Mouse (Mus musculus): ENCODE results near the gene Acox1.

Acox1 gene

DNA sequence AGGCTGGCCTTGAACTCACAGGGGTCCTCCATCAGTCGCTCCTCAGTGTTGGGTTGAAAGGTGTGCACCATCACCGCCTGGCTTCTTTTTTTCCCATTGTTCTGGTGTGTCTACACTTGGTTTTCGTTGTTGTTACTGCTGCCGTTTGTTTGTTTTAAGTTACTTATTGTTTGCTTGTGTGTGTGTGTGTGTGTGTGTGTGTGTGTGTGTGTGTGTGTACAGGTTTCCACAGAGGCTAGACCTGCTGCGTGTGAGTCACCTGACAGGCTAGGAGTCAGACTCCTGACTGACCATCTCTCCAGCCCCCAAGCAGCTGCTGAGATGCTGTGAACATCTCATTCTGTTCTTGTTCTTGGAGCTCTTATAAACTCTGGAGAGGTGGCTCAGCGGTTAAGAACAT is 14.0 kb upstream of the Acox1 start:
- DNase-seq (ENCODE audit: low spot score in 2 of 2): no peak

DNA sequence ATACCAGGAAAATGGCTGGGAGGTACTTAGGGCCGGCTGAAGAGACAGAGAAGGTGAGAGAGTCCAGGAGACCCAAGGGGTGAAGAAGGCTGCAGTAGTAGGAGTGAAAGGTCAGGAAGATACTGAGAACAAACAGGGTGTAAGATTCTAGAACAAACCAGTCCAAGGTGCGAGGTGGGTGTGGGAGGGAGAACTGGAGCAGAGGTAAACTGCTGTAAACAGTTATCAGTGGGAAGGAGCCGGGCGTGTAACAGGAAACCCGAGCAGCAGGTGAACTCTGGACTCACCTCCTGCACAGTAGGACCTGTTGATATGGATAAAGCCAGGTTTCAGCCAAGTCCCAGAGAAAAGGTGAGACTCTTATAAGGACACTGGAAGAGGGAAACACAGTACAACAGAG is 11.9 kb upstream of the Acox1 start:
- DNase-seq (ENCODE audit: low spot score in 2 of 2): no peak

DNA sequence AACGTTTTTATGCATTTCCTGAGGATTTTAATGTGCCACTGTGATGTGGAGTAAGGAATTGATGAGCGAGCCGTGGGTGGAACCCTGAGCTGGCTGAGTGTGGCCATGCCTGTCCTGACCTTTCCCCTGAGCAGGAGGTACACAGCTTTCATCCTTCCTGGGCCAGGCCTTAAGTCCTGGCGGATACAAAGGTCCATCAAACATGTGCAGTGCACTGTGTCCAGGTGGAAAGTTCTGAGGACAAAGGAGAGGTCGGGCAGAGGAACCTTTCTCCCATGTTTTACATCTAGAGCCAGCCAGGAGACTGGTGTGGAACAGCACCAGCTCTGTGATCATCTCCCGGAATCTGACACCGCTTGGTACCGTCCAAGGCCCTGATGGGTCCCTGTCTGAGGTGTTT is 10.4 kb upstream of the Acox1 start:
- DNase-seq (ENCODE audit: low spot score in 2 of 2): no peak

DNA sequence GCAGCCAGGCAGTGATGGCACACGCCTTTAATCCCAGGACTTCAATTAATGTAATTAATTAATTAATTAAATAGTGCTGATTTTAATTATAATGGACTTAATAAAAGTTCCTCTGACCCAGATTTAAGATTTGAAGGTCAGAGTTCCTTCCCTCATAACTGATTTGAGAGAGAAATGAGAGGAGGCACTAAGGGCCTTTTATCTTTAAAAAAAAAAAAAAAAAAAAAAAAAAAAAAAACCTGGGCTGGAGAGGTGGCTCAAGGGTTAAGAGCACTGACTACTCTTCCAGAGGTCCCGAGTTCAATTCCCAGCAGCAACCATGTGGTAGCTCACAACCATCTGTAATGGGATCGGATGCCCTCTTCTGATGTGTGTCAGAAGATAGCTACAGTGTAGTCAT is 9.8 kb upstream of the Acox1 start:
- no peak for DNase-seq (ENCODE audit: low spot score in 2 of 2)

DNA sequence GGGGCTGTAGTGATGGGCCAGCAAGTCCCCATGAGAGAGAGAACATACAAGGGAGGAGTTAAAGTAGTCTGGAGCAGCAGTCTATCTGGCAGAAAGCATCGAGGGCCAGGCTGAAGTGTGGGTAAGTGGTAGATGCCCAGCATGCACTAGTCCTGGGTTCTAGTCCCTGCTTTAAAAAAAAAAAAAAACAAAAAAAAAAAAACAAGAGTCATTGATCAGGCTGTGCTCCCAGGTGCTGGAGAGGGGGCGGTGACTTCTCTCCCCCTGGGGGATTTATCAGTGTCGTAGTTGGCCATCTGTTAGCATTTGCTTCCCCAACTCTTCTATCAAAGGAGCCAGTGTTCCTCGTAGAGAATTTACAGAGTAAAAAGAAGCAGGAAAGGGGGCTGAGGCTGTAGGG is 7.8 kb upstream of the Acox1 start:
- no peak for DNase-seq (ENCODE audit: low spot score in 2 of 2)

DNA sequence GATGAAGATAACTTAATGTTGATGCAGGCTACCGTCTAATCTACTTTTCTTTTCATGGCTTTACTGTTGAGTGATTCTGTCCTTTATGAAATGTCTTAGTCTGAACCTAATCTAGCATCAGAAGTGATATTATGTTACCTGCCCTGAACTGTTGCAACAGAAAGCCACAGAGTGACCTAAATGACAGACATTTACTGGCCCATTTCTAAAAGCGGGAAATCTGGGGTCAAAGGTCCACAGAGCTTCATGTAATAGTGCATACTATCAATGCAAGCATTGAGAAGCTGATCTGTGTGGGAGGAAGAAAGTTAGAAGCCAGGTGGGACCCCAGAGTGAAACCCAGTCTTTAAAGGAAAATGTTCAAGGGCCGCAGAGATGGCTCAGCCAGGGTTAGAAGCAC is 4.3 kb upstream of the Acox1 start:
- no peak for DNase-seq (ENCODE audit: low spot score in 2 of 2)

DNA sequence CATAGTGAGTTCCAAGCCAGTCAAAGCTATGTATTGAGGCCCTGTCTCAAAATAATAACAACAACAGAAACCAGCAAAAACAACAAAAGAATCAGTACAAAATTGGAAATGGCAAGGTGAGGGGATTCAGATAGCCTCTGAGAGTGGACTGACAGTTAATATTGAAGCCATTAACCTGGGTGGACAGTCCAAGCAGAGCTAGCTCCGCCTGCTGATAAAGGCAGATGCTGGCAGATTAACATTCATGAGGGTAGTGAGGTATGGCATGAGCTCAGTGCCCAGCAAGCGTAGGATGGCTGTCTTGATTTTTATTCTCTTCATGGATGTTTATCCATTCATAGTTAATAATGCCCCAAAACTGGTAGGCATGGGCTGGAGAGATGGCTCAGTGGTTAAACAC is 2.3 kb upstream of the Acox1 start:
- no peak for DNase-seq (ENCODE audit: low spot score in 2 of 2)

DNA sequence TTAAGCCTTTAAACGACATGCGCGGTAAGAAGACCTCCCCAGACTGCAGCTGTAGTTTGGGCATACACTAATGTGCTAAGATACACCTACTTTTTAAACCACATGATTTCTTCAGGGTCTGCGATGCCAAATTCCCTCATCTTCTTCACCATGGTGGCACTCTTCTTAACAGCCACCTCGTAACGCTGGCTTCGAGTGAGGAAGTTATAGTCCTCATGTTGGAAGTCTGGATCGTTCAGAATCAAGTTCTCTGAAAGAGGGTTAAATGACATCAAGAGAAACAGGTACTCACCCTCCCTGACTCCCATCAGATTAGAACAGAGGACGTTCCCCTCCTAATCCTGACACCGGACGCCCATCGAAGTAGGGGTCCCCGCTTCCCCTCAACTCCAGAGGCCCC is 713 bp downstream of the Acox1 start:
- no peak for DNase-seq (ENCODE audit: low spot score in 2 of 2)

DNA sequence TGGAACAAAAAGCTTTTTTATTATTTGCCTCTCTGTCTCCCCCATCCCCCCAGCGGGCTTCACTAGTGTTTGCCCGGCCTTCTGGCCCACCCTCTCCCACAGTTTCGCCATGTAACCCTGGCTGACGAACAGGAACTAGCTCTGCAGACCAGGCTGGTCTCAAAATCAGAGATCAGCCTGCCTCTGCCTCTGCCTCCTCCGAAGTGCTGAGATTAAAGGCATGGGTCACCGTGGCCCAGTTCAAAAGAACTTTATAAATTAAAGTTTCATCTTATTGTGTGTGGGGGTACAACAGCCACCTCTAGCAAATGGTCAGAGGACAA is 1.3 kb downstream of the Acox1 start:
- DNase-seq (ENCODE audit: low spot score in 2 of 2): no peak

DNA sequence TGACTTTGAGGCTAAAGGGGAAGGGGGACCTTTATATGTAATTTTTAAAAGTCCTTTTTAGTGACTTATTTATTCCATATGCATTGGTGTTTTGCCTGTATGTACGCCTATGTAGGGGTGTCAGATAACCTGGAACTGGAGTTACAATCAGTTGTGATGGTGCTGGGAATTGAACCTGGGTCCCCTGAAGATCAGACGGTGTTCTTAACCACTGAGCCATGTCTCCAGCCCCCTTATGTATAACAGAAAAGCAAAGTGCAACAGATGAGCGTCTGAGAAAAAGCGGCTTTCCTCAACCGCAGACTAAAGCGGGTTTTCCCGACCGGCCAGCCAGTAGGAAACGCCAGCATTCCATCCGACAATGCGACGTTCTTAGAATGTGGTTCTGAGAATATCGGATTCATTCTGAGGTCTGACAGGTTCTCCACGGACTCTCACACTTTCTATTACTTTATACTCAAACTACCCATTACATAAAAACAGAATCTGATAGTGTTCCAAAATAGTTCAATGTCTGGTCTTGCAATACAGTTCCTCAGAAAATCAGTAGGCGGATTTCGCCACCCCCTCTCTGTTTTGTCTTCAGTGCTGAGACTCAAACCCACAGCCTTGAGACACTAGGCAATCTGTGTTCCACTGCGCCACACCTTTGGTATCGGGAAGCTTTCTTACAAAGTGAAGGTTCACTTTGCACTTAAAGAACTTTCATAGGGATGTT is 1.8 kb downstream of the Acox1 start:
- no peak for DNase-seq (ENCODE audit: low spot score in 2 of 2)

DNA sequence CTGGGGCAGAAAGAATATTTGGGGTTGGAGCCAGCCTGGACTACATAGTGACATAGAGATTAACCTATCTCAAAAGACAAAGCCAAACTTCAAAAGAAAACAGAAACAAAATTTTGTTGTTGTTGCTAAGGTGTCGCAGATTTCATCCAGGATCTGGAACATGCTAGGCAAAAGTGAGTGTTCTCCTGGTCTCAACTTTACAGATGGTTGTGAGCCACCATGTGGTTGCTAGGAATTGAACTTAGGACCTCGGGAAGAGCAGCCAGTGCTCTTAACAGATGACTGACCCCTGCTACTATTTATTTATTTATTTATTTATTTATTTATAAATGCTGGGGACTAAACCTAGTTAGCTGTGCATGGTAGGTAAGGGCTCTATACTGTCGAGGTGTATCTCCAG is 2.5 kb downstream of the Acox1 start:
- no peak for DNase-seq (ENCODE audit: low spot score in 2 of 2)

DNA sequence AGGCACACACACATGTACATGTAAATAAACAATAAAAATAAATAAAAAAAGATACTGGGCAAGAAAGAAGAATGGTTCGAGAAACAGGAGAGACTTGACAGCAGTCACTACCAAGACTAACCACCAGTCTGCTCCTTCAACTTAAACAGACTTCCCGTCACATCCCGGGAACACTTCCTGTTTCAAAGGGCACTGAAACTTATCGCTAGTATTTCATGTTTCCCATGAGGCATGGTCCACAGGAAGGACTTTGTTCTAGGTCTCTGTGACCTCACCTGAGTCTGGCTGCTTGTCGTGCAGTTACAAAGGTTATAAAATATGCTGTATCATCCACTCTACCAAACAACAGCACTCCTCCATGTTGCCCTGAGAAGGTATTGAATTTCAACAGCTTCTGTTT is 3.6 kb downstream of the Acox1 start:
- DNase-seq (ENCODE audit: low spot score in 2 of 2): no peak

DNA sequence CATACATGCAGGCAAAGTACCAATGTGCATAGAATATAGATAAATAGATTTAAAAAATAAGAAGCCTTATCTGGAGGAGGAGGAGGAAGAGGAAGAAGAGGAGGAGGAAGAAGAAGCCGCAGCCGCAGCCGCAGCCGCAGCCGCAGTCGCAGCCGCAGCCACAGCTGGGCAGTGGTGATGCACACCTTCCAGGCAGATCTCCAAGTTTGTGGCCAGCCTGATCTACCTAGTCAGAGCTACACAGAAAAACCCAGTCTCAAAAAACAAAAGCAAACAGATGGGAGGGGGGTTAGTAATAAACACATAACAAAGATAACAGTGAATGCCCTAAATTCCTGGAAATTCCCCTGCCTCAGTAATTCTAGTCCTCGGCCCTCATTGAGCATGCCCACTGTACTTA is 4.2 kb downstream of the Acox1 start:
- no peak for DNase-seq (ENCODE audit: low spot score in 2 of 2)

DNA sequence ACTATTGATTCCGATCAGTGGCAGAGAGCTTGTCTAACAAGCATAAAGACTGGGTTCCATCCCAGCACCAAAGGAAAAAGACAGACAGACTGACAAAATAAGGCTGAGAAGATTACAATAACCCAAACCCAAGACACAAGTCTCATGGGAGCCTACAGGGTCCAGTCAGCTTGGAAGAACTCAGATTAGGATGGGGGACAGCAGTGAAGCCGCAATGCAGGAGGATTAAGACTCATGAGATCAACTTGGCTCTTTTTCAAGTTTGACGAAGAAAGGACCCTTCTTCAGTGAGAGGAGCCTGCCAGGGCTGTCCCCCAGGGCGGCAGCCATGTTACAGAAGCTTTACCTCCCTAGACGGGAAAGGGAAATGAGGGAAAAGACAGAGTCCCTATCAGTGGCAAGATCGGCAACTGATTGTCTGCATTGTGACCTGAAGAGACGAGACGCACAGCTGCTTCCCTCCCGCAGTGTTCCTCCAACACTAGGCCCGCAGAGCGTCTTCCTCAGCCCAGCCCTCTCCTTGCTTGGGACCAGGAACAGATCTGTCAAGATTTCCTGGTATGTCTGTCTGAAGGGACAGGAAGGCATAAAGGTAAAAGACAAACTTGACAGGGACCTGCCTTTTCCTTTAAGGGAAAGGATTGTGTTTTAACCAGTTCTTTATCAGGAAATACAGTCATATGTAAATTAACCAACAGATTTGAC is 11.5 kb downstream of the Acox1 start:
- no peak for DNase-seq (ENCODE audit: low spot score in 2 of 2)

DNA sequence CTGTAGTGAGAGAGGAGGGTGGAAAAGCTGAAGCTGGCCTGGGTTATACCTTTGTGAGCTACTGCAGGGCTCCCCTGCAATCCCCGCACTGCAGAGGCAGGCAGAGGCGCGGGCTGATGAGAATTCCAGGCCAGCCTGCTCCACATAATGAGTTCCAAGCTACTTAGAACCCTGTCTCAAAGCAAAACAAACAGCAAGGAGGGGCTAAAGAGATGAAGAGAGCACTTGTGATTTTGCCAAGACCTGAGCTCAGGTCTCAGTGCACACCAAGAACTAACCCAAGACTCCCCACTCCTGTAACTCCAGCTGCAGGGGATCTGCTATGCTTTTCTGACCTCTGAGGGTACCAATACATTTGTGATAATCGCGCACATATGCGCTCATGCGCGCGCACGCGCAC is 12.5 kb downstream of the Acox1 start:
- no peak for DNase-seq (ENCODE audit: low spot score in 2 of 2)

DNA sequence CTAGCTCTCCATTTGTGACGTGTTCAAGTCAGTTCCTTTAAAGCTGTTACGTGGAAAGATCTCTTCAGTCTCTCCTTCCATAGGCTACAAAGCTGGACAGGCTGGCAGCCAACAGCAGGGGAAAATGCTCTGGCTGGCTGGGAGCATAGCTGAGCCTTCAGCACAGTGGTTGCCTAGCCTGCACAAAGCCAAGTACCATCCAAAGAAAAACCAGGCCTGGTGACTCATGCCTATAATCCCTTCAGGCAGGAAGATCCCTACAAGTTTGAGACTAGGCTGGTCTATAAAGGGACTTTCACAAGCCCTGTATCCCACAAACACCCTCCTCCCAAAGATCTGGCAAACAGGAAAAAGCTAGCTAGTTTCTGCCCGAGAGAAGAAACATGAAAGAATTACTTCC is 13.0 kb downstream of the Acox1 start:
- no peak for DNase-seq (ENCODE audit: low spot score in 2 of 2)

DNA sequence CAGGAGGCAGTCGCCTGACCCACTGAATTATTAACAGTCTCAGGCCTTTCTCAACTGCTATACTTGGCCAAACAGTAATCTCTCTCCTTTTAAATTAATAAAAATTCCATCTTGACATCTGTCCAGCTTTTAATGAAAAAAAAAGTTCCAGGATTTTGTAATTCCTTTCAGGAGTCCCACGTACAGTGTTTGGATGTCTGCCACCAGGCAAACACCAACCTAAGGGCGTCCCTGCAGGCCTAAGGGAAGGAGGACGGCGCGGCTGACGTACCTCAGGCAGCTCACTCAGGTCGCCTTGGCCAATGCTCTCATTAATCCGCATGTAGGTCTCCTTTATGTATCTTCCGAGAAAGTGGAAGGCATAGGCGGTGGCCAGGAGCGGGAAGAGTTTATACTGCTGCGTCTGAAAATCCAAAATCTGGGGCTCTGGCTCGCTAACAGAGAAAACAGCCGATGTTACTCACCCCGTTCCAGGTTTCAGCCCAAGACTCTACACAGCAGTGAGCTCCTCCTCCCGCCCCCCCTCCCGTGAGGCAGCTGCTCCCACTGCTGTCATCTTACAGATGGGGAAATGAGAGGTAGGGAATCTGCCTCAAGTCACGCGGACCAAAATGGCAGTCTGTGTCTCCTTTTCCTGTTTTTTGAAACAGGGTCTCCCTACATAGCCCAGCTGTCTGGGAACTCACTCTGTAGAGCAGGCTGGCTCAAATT is 20.3 kb downstream of the Acox1 start:
- DNase-seq (ENCODE audit: low spot score in 2 of 2): no peak

DNA sequence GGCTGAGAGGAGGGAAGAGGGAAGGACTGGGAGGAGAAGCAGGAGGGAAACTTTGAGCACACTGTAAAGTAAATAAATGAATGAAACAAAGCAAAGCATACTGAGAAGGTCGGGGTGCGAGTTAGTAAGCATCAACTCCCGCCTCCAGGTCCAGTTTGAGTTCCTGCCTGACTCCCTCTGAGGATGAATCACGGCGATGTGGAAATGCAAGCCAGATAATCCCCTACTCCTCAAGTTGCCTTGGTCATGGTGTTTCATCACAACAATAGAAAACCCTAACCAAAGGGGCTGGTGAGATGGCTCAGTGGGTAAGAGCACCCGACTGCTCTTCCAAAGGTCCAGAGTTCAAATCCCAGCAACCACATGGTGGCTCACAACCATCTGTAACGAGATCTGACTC is 22.8 kb downstream of the Acox1 start:
- no peak for DNase-seq (ENCODE audit: low spot score in 2 of 2)

DNA sequence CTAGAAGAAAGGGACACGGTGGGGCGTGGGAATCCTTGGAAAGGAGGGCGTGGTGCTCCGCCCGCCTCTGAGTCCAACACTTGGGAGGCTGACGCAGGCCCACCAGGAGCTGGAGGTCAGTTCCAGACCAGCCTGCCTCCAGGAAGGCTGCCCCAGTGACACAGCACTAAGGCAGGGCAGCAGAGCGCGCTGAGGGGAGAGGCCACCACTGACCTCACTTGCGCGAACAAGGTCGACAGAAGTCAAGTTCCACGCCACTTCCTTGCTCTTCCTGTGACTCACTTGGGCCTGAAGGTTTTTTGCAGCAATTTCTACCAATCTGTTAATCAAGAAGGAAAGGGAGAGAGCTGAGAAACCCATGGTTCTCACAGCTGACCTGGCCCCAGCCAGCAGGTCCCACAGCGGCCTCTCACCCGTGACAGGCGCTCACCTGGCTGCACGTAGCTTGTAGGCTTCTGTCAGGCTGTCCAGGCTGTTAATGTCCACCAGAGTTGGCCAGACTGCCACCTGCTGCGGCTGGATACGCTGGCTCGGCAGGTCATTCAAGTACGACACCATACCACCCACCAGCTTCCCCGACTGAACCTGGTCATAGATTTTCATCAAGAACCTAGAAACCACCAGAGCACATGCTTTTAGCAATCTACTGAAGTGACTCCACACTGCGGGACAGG is 23.9 kb downstream of the Acox1 start:
- DNase-seq (ENCODE audit: low spot score in 2 of 2): no peak

DNA sequence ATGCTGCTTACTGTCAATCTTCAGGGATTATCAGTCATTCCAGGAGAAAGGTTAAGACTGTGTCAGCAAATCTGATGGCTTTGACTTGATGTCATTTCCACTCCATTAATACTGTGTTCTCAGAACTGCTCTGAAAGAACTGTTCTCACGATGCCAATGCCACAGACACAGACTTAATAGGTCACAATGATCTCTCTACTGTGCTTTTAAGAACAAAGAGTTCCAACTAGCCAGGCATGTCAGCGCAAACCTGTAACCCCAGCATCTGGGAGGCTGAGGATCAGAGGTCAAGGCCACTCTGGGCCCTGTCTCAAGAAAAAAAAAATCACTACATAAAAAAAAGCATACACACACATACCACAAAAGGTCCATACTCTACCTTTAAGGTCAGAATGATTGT is 26.9 kb downstream of the Acox1 start:
- no peak for DNase-seq (ENCODE audit: low spot score in 2 of 2)

DNA sequence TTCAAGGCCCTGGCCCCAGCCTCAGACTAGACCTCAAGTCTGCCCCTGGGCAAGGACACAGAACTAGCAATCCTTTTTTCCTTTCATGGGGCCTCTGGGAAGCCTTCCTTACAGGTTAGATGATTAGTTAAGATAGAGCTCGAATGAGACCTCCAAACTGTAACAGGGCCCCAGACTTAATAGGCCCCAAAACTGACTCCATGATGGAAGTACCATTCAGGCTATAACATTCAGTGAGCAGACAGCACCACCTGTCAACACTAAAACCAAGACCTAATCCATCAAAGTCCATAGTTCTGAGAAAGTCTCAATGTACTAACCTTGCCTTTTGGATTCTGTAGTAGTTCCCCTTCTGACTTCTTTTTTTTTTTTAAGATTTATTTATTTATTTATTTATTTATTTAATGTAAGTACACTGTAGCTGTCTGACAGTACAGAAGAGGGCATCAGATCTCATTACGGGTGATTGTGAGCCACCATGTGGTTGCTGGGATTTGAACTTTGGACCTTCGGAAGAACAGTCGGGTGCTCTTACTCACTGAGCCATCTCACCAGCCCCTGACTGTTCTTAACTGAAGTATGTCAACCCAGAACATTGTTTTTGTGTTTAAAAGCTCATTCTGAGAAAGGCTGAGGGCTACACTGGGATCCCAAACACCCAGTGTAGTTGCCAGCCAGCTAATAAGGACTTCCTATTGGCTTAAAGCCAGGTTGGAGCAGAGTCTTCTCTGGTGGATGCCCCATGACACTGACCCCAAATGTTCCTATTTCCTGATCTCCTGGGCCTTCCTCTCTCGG is 28.6 kb downstream of the Acox1 start:
- DNase-seq (ENCODE audit: low spot score in 2 of 2): no peak

DNA sequence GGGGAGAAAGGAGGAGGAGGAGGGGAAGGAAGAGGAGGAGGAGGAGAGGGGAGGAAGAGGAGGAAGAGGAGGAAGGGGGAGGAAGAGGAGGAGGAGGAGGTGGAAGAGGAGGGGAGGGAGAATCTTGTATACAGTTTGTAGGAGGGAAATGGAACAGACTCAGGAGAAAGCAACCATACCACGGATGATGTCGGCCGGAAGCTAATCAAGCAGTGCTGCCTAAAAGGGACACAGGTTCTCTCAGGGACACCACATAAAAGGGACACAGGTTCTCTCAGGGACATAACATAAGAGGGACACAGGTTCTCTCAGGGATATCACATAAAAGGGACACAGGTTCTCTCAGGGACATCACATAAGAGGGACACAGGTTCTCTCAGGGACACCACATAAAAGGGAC is 29.6 kb downstream of the Acox1 start:
- DNase-seq (ENCODE audit: low spot score in 2 of 2): no peak
